Mouse (Mus musculus) spleen, adult 2 months (tissue): ENCODE results near the gene Prrt3. TPM values are rescaled to one million over a fixed set of nuclear protein-coding genes. Genes with fewer than 3 reads are reported as not detected.
A peak's percentile ranks its signal among the peaks of the same experiment; 100 is the strongest.

Source experiments
- DNase-seq, 2 experiments: peaks; one replicate each; pipeline versions ENCODE4 v3.0.0 to v3.0.0-alpha.2; 2012 to 2021; ENCODE audit warnings: low spot score in 2 of 2, low read depth in 1 of 2
- H3K27ac ChIP-seq: fragments of 200-500 bp; 2 replicates; pipeline ENCODE4 v1.5.1; 2012; ENCODE audit warnings: low read length, inconsistent platforms; ENCODE audit not compliant: insufficient read depth
- H3K27me3 ChIP-seq: fragments of 200-500 bp; 2 replicates; pipeline ENCODE4 v1.6.1; 2012; ENCODE audit warnings: mild to moderate bottlenecking, moderate library complexity, low read length, inconsistent platforms; ENCODE audit not compliant: control insufficient read depth, insufficient read depth
- H3K36me3 ChIP-seq: fragments of 200-500 bp; 2 replicates; pipeline ENCODE4 v1.6.1; 2012; ENCODE audit warnings: mild to moderate bottlenecking, low read length, inconsistent platforms; ENCODE audit not compliant: control insufficient read depth, insufficient read depth
- H3K4me1 ChIP-seq: fragments of 200-500 bp; 2 replicates; pipeline ENCODE4 v1.6.1; 2011; ENCODE audit warnings: inconsistent platforms; ENCODE audit not compliant: control insufficient read depth, insufficient read depth, insufficient read length
- H3K4me3 ChIP-seq: fragments of 200-500 bp; 2 replicates; pipeline ENCODE4 v1.5.1; 2011; ENCODE audit warnings: mild to moderate bottlenecking, inconsistent platforms; ENCODE audit not compliant: insufficient read depth, insufficient read length; ENCODE audit errors: extremely low read depth
- CTCF ChIP-seq: fragments of 200-500 bp; IDR thresholded peaks from 2 replicates; pipeline ENCODE4 v1.5.1; 2011; ENCODE audit warnings: mild to moderate bottlenecking, inconsistent platforms; ENCODE audit not compliant: insufficient read depth, insufficient read length, insufficient replicate concordance; ENCODE audit errors: extremely low read depth
- POLR2A ChIP-seq: fragments of 200-500 bp; IDR thresholded peaks from 2 replicates; pipeline ENCODE4 v1.6.1; 2011; ENCODE audit warnings: low read depth, low read length, inconsistent platforms
- WGBS: fragments of 180-500 bp; shearing (Covaris S2); methylation state at CpG from one replicate; pipeline ENCODE4 v1.1.7; 2018; 5-methylcytosine and 5-hydroxymethylcytosine counted together
- polyA plus RNA-seq: library from polyadenylated mRNA; depleted of rRNA; stranded (reverse); fragments of >200 nt; gene quantifications from 2 replicates; pipeline ENCODE4 v1.2.3, GENCODE M21; 2012

Gene Prrt3
- polyA plus RNA-seq, 1 experiment: 0.04 TPM

GRCm38 (mm10) chr6:113489410-113489809 lies 12.3 kb downstream of the Prrt3 start:
- no peak for DNase-seq
- no peak for TF ChIP-seq POLR2A
- no peak for TF ChIP-seq CTCF
- no peaks in the 10 kb centered on the region; the same call in 1 of the 2 replicates for H3K4me1 ChIP-seq
- peaks cover 2% of the 10 kb centered on the region; the same call in 1 of the 2 replicates for H3K36me3 ChIP-seq
- no peak overlapping the region for H3K4me3 ChIP-seq
- H3K27me3 ChIP-seq: no peaks in the 10 kb centered on the region
- WGBS: 96% methylated on average over 14 of the region's 14 CpGs
- no peak overlapping the region for H3K27ac ChIP-seq

- no peaks in the 10 kb centered on the region for H3K27me3 ChIP-seq
- TF ChIP-seq POLR2A (no peak), CTCF (no peak)
- H3K4me3 ChIP-seq: no peak overlapping the region
- WGBS: 38% methylated on average over 7 of the region's 7 CpGs
- H3K36me3 ChIP-seq: peaks cover 2% of the 10 kb centered on the region; the same call in 1 of the 2 replicates
- no peak overlapping the region for H3K27ac ChIP-seq
- peaks cover 11% of the 10 kb centered on the region for H3K4me1 ChIP-seq
- no peak for DNase-seq
These were observed 14.6 kb downstream of the Prrt3 start for GRCm38 (mm10) chr6:113487125-113487576.

- WGBS: 19% methylated on average over 10 of the region's 10 CpGs
- H3K4me3 ChIP-seq: peak overlapping the region; percentile 67
- H3K4me1 ChIP-seq: peaks cover 12% of the 10 kb centered on the region
- no peak for DNase-seq
- no peak overlapping the region for H3K27ac ChIP-seq
- no peak for TF ChIP-seq POLR2A
- TF ChIP-seq CTCF: no peak
- peaks cover 2% of the 10 kb centered on the region; the same call in 1 of the 2 replicates for H3K36me3 ChIP-seq
- no peaks in the 10 kb centered on the region for H3K27me3 ChIP-seq
These were observed 18.0 kb downstream of the Prrt3 start for GRCm38 (mm10) chr6:113483729-113484128.

- 0% methylated on average over 26 of the region's 26 CpGs for WGBS
- Histone ChIP-seq H3K27ac (peak within 1 kb of the TSS; percentile 84), H3K36me3 (no peaks in the 10 kb centered on the region), H3K27me3 (no peaks in the 10 kb centered on the region), H3K4me1 (peaks cover 12% of the 10 kb centered on the region), H3K4me3 (peak within 1 kb of the TSS; percentile 67)
- TF ChIP-seq CTCF (no peak), POLR2A (peak; percentile 29)
- DNase-seq: peak; percentile 87 to 94
These were observed 18.6 kb downstream of the Prrt3 start, which contains the start of gene Creld1 for GRCm38 (mm10) chr6:113483100-113483615. Creld1 (plus strand) TSS chr6:113483297.

- Histone ChIP-seq H3K4me1 (peaks cover 12% of the 10 kb centered on the region), H3K36me3 (no peaks in the 10 kb centered on the region), H3K4me3 (peak overlapping the region; percentile 67), H3K27ac (peak overlapping the region; percentile 84), H3K27me3 (no peaks in the 10 kb centered on the region)
- 4% methylated on average over 65 of the region's 65 CpGs for WGBS
- TF ChIP-seq POLR2A (no peak), CTCF (no peak)
- peak in 1 of 2 experiments; percentile 32 for DNase-seq
These were observed 19.1 kb downstream of the Prrt3 start for GRCm38 (mm10) chr6:113482477-113483099.

- H3K4me1 ChIP-seq: peaks cover 12% of the 10 kb centered on the region
- DNase-seq: no peak
- no peak overlapping the region for H3K4me3 ChIP-seq
- 86% methylated on average over 18 of the region's 18 CpGs for WGBS
- TF ChIP-seq POLR2A (no peak), CTCF (no peak)
- H3K27me3 ChIP-seq: no peaks in the 10 kb centered on the region
- no peak overlapping the region for H3K27ac ChIP-seq
- no peaks in the 10 kb centered on the region for H3K36me3 ChIP-seq
These were observed 21.0 kb downstream of the Prrt3 start for GRCm38 (mm10) chr6:113480555-113481373.
